Mouse (Mus musculus) T-helper 17 cell (primary cell): Measurements from ENCODE around the gene Stk32c.

Source experiments
- in situ Hi-C, 2 experiments: fragments of 300-600 bp; cut with MboI, MseI; formaldehyde crosslinking; loops; 1 replicate in 1 of 2; 2 replicates in 1 of 2; pipeline ENCODE4 v1.15.1; 2025; ENCODE audit warnings: high pct_unique_total_duplicates in 2 of 2

Stk32c gene

GRCm38 (mm10) chr7:139075054-139075794, 137.9 kb downstream of the Stk32c start:
- in situ Hi-C loops = loop anchor here in 1 of 2 experiments (5.0 kb wide), 1 partner anchor 1638 kb away; the partner anchor contains the start of gene Glrx3

GRCm38 (mm10) chr7:139074189-139074588, 138.9 kb downstream of the Stk32c start:
- in situ Hi-C loops = no loop called here

- in situ Hi-C loops = loop anchor here (5.0 kb wide), 6 partner anchors 36 to 231 kb away; no protein-coding TSS in a partner anchor
Measured at GRCm38 (mm10) chr7:139068182-139068623, 144.9 kb downstream of the Stk32c start.

- in situ Hi-C loops = no loop called here
Measured at GRCm38 (mm10) chr7:139063406-139063805, 149.7 kb downstream of the Stk32c start.
